Mouse (Mus musculus): ENCODE measurements at regions not wholly inside any gene's neighbourhood (a gene's known extent, or its start where the extent isn't known, plus 50 kb on each side); places are given as distances from the start of the nearest gene placed in this dataset.
A peak's percentile ranks its signal among the peaks of the same experiment; 100 is the strongest.

DNA sequence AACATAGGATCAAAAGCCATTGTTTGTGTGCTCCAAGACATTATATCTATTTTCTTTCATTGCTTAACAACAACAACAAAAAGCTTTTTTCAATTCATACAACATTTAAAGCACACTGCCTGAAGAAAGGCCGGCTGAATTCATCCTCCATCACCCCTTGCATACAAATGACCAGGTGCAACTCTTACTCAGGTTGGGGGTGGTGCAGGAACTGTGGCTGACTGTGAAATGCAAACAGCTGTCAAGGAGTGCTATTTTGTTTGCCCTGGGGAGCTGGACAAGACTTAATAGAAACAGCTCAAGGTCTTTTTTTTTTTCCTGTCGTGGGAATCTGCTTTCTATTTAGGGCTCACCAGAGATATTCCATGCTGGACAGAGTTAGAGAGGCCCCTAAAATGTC is 406.6 kb upstream of the Cldn34d start:
- DNase-seq, result no peak
- intact Hi-C loops (cut with DNase I), result no loop called here

DNA sequence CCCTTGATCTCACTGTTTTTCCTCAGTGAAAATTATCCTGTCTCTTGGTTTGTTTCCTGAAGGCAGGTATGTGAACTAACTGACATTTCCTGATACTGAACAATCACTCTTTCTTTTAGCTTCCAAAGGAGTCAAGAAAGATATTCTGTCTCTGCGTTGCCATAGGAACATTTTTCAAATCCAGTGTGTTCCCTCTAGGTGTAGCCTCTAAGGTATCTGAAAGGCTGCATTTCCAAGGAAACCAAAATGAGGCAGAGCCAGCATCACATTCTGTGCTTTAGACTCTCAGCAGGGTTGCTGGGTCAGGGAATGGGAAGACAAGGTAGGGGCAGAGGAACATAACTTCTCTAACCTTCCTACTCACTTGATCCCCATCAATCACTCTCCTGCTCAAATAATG is 411.2 kb upstream of the Cldn34d start:
- intact Hi-C loops (cut with DNase I), result no loop called here
- DNase-seq, result no peak

DNA sequence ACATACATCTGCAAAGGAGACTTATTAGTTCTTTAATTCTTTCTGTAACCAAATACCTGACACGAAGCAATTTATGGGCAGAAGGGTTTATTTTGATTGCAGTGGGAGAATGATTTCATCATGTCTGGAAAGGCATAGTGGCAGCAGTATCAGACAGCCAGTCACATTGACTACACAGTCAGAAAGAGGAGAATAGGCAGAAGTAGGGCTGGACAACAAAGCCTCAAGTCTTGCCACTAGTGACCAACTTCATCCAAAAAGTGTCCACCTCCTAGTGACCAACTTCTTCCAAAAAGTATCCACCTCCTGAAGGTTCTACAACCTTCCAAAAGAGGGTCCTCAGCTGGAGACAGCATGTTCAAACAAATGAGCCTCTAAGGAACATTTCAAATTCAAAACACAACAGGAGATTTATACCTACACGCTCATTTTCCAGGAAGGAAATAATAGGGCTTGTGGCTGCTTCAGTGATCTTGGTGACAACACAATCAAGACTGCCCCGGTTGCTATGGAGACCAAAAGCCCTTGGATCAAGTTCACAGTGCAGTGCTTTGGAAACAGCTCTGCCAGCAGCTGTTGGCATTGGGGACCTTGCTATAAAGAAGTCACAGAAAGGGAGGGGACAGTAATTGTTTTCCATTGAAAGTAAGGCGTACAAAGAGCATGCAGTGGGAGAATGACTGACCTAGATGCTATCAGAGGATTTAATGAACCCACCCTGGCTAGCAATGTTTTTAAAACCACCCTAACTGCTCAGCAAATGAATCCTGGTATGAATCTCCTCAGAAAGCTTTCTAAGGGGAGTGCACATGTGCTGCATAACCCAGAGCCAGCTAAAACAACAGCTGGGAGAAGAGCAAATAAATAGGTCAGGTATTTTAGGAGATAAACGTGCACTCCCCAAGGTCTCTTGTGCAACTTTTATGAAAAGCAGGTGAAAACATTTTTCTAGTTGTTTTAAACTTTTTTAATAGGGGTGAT is 448.0 kb upstream of the Cldn34d start:
- peak; percentile 36 for DNase-seq
- intact Hi-C loops (cut with DNase I), result no loop called here

DNA sequence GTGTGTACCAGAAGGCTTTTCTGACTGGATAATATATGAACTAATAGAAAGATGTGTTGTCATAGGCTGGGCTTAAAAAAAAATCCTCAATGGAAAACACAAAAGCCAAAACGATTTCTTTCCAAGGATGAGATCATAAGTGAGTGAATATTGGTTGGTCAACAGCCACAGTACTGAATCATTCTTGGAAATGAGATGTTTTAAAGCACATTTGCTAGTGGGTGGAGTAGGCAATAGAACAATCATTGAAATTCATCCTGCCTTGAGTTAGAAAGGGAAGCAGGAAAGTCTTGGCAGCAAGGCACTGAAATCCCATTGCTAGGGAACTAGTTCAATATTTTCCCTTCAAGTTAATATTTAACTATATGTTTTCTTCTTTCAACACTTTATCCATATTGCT is 449.3 kb upstream of the Cldn34d start:
- no peak for DNase-seq
- intact Hi-C loops (cut with DNase I), result no loop called here

DNA sequence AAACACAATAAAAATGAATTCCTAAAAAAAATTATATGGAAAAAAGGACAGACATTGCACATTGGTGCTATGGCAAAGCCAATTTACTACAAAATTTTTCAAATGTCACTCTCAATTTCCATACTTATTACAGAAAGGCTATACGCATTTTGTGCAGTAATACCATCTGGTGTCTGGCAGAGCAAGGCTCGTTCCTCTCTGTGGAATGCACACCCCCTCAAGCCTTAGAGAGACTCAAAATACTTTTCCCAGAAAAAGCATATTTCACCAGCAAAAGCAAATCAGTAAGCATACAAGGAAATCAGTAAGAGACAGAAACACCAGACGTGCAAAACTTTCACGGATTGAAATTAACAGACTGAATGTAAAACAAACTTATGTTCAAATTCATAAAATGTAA is 431.0 kb upstream of the Tbl1x start:
- intact Hi-C loops (cut with DNase I), result no loop called here
- DNase-seq, result no peak

DNA sequence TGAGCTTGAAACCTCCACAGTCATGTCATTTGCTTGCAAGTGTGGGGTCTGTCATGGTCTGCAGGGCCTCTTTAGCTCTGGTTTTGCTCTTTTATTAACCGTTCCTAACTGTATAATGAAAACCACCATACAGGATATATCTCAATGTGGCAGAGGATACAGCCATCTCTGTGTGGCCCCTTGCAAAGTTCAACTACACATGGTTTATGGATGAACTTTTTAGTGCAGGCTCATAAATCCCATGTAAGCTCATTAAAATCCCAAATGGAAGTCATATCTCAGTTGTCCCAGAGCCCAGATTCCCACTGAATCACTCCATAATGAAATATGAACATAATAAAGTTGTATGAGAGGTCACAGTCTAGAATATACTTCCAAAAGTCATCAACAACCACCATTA is 428.1 kb upstream of the Tbl1x start:
- intact Hi-C loops (cut with DNase I), result no loop called here
- no peak for DNase-seq

DNA sequence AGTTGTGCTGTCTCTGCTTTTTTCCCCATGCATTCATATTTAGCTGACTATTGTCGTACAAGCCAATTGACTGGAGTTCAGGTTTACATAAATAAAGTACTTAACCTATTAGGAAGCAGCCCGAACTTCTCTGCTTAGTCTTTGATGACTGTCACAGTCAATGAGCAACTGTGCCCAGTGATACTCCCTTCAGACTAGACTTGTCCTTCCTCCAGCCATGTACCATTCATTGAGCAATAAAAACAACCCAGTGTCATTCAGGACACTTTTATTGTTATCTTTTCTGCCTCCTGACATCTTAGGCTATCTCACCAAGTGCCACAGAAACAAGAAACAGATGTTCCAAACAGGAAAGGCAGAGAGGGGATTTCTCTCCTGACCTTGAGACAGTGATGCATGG is 389.1 kb upstream of the Tbl1x start:
- DNase-seq, result no peak
- intact Hi-C loops (cut with DNase I), result no loop called here
